Mouse (Mus musculus) embryonic facial prominence, embryonic 13.5 days (tissue): ENCODE measurements at regions not wholly inside any gene's neighbourhood (a gene's known extent, or its start where the extent isn't known, plus 50 kb on each side); places are given as distances from the start of the nearest gene placed in this dataset.

ENCODE experiments used
- ATAC-seq: fragments of 200-750 bp; cut with Nextera tagmentation; 2 replicates; pipeline ENCODE4 v1.8.0; 2017; ENCODE audit warnings: low read depth; ENCODE audit not compliant: insufficient number of reproducible peaks, insufficient read depth, low FRiP score, low TSS enrichment
- H3K27ac ChIP-seq: fragments of 300-500 bp; sonication (generic); 2 replicates; pipeline ENCODE4 v1.5.1; 2015; ENCODE audit warnings: moderate library complexity, mild to moderate bottlenecking, inconsistent platforms
- H3K27me3 ChIP-seq: fragments of 300-500 bp; sonication (generic); 2 replicates; pipeline ENCODE4 v1.6.1; 2015; ENCODE audit warnings: mild to moderate bottlenecking, inconsistent platforms
- H3K36me3 ChIP-seq: fragments of 300-500 bp; sonication (generic); 2 replicates; pipeline ENCODE4 v1.6.1; 2015; ENCODE audit warnings: mild to moderate bottlenecking, inconsistent platforms
- H3K4me1 ChIP-seq: fragments of 300-500 bp; sonication (generic); 2 replicates; pipeline ENCODE4 v1.6.1; 2015; ENCODE audit warnings: inconsistent platforms
- H3K4me2 ChIP-seq: fragments of 300-500 bp; sonication (generic); 2 replicates; pipeline ENCODE4 v1.6.1; 2015; ENCODE audit warnings: moderate library complexity, mild to moderate bottlenecking, inconsistent platforms
- H3K4me3 ChIP-seq: fragments of 300-500 bp; sonication (generic); 2 replicates; pipeline ENCODE4 v1.5.1; 2015; ENCODE audit warnings: mild to moderate bottlenecking, inconsistent platforms
- H3K9ac ChIP-seq: fragments of 300-500 bp; sonication (generic); 2 replicates; pipeline ENCODE4 v1.6.1; 2015; ENCODE audit warnings: mild to moderate bottlenecking, inconsistent platforms
- H3K9me3 ChIP-seq: fragments of 300-500 bp; sonication (generic); 2 replicates; pipeline ENCODE4 v1.6.1; 2016; ENCODE audit warnings: inconsistent platforms
- WGBS: fragments of 180-500 bp; shearing (Covaris S2); methylation state at CpG from one replicate; pipeline ENCODE4 v1.1.7; 2015; ENCODE audit warnings: mixed read lengths; 5-methylcytosine and 5-hydroxymethylcytosine counted together

DNA sequence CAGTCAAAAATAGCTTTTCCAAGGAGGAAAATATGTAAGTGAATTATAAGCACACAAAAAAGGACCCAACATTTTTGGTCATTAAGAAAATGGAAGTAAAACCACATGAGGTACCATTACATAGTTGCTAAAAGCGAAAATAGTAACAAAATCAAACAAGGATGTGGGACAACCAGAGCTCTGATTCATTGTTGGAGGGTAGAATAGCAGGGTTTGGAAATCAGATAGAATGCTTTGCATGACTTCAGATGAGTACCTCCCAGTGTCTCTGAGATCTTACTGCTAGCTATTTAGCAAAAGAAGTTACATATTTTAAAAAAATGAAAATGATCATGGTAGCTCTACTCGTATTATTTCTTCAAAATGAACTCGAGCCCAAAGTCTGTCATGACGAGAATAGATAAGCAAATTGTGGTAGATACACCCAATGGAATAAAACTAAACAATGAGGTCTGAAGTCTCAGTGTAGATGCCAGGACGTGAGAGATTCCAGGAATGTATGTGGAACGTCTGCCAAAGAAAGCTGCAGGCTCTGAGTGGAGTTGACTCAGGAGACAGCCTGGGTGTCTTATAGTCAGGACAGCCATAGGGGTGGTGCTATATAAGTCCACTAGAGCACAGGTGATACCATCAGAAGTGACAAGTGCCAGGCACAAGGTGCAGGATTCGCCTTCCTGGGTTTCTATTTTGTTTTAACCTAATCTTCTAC, 113.2 kb upstream of the Pbx1 start:
- no peaks in the 10 kb centered on the region for H3K9me3 ChIP-seq
- no peak overlapping the region for H3K4me2 ChIP-seq
- no peak overlapping the region for H3K4me3 ChIP-seq
- no peaks in the 10 kb centered on the region for H3K36me3 ChIP-seq
- no peak for ATAC-seq
- peaks cover 22% of the 10 kb centered on the region for H3K4me1 ChIP-seq
- H3K9ac ChIP-seq = no peak overlapping the region
- 0 out of 2 replicates have a peak overlapping the region, but pooled peaks have one; percentile 12 for H3K27ac ChIP-seq
- WGBS = 49% methylated on average over 7 of the region's 7 CpGs
- H3K27me3 ChIP-seq = no peaks in the 10 kb centered on the region

DNA sequence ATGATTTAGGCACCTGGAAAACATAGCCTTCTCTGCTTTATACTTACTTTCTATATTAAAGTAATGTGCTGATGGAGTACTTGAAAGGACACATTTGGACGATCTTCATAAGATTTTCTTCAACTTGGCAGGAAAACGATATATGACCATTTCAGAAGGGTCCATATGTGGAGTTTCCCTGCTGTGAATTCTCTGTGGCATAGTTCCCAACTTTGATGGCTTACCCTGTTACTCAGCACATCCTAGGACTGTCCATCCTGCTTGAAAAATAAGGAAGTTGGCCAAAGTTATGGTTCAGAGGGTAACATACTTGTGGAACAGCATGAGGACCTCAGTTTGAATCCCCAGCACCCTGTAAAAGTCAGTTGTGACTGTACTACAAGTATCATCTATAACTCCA, 109.2 kb upstream of the Pbx1 start:
- no peak overlapping the region for H3K4me3 ChIP-seq
- no peak overlapping the region for H3K9ac ChIP-seq
- no peaks in the 10 kb centered on the region for H3K36me3 ChIP-seq
- no peaks in the 10 kb centered on the region for H3K9me3 ChIP-seq
- H3K4me2 ChIP-seq = no peak overlapping the region
- ATAC-seq = no peak
- WGBS = 84% methylated on average over 2 of the region's 2 CpGs
- peaks cover 15% of the 10 kb centered on the region for H3K4me1 ChIP-seq
- no peak overlapping the region for H3K27ac ChIP-seq
- H3K27me3 ChIP-seq = no peaks in the 10 kb centered on the region

DNA sequence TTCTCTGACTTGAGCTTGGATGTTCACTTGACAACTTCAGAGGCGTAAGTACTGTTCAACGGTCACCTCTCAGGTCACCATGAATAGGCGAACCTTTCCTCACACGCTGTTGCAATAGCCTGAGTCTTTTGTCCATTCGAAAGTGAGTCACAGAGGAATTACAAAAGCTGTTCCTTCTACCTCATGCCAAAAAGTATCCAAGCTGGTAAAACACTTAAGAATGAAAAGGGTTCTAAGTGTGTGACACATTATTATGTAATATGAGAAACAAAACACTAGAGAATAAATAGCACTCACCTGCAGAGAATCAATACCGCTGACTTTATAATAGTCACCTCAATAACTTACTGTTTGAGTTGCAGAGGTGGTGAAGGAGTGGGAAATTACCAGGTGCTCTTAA, 86.0 kb upstream of the Pbx1 start:
- H3K9me3 ChIP-seq = no peaks in the 10 kb centered on the region
- no peaks in the 10 kb centered on the region for H3K27me3 ChIP-seq
- H3K27ac ChIP-seq = no peak overlapping the region
- no peak for ATAC-seq
- no peaks in the 10 kb centered on the region for H3K4me1 ChIP-seq
- 86% methylated on average over 6 of the region's 6 CpGs for WGBS
- H3K4me2 ChIP-seq = no peak overlapping the region
- no peak overlapping the region for H3K4me3 ChIP-seq
- H3K9ac ChIP-seq = no peak overlapping the region
- H3K36me3 ChIP-seq = no peaks in the 10 kb centered on the region

DNA sequence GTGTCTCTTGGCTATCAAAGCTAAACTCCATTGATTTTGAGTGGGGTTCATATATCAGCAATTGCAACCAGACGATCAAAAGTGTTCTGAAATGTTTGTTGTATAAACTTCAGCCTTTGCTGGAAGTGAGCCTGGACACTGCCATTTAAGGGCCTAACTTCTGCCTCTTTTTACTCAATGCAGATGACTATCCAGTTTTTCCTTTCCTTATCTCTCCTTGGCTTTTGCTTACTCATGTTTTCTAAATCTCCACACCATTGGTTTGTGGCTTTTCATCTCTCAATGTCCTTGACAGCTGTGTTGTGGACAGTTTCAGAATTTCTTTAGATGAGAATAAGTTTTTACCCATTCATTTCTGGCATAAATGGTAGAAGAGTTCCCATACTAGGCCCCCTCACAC, 74.3 kb upstream of the Pbx1 start:
- H3K4me1 ChIP-seq = peaks cover 5% of the 10 kb centered on the region; the same call in 1 of the 2 replicates
- no peak overlapping the region for H3K9ac ChIP-seq
- no peaks in the 10 kb centered on the region for H3K9me3 ChIP-seq
- H3K36me3 ChIP-seq = no peaks in the 10 kb centered on the region
- ATAC-seq = no peak
- H3K27ac ChIP-seq = no peak overlapping the region
- no peak overlapping the region for H3K4me3 ChIP-seq
- 69% methylated on average over 1 of the region's 1 CpGs for WGBS
- no peak overlapping the region for H3K4me2 ChIP-seq
- no peaks in the 10 kb centered on the region for H3K27me3 ChIP-seq

DNA sequence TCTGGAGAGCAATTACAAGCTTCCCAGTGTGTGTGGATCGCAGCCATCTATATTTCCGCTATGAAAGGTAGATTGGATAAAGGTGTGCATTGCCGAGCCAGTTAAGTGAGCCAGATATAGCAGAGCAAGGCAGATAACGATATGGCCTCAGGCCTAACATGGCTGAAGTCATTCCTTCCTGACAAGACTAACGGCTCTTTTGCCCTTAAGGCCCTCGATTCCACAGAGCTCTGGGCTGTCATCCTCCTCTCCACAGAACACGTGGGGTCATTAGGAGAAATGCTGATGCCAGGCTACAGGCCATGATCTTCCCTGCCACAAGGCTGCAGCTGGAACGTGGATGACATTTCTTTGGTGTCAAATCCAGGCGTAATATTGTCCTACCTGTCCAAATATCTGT, 72.7 kb upstream of the Pbx1 start:
- H3K4me3 ChIP-seq = no peak overlapping the region
- H3K9ac ChIP-seq = no peak overlapping the region
- H3K4me2 ChIP-seq = no peak overlapping the region
- no peaks in the 10 kb centered on the region for H3K9me3 ChIP-seq
- 63% methylated on average over 9 of the region's 9 CpGs for WGBS
- no peak for ATAC-seq
- no peaks in the 10 kb centered on the region for H3K27me3 ChIP-seq
- peaks cover 5% of the 10 kb centered on the region; the same call in 1 of the 2 replicates for H3K4me1 ChIP-seq
- no peaks in the 10 kb centered on the region for H3K36me3 ChIP-seq
- no peak overlapping the region for H3K27ac ChIP-seq

DNA sequence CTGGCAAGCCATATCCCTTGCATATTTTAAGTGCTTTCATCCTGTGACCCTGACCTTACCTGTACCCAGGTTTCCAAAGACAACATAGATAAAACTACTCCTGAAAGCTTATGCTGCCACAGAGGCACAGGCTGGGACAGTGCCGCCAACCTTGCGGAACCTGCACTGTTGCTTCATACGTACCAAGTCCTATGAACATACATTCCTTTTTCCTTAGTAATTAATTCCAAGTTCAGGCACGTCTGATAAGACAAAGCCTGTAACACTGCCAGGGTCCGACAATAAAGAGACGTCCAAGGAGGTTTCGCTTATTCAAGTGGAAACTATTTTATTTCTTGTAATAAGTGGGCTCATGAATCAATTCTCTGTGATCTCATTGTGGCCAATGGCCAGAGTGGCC, 70.2 kb upstream of the Pbx1 start:
- Histone ChIP-seq H3K4me3 (no peak overlapping the region), H3K27me3 (no peaks in the 10 kb centered on the region), H3K27ac (no peak overlapping the region), H3K9me3 (no peaks in the 10 kb centered on the region), H3K4me2 (no peak overlapping the region), H3K36me3 (no peaks in the 10 kb centered on the region), H3K4me1 (peaks cover 5% of the 10 kb centered on the region; the same call in 1 of the 2 replicates), H3K9ac (no peak overlapping the region)
- no peak for ATAC-seq
- 55% methylated on average over 7 of the region's 7 CpGs for WGBS

DNA sequence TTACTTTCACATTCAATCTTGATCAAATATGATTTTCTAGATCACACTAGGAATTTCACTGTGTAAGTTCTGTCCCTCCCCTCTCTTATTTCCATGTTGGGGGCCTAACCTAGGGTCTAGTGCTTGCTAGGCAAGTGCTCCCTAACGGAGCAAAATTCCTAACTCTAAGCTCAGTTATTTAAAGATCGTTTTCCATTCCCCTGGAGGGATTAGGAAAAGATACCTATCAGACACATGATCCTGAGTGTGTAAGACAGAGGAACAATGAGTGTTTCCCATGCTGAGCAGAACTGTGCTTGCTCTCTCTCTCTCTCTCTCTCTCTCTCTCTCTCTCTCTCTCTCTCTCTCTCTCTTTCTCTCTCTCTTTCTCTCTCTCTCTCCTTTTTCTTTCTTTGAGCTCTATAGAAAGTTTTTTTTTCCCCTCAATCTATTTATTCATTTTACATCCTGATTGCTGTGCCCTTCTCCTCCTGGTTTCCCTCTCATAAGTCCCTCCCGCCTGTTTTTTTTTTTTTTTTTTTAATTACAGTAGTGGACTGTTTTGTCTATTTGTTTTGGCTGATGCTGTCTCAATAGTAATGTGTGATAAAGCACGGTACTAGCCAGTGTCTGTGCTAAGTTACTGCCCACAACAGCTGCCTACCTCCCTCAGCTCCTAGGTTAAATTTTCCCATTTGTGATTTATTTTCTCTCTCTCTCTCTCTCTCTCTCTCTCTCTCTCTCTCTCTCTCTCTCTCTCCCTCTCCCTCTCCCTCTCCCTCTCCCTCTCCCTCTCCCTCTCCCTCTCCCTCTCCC, 69.5 kb upstream of the Pbx1 start:
- H3K4me1 ChIP-seq = peaks cover 5% of the 10 kb centered on the region; the same call in 1 of the 2 replicates
- no peaks in the 10 kb centered on the region for H3K36me3 ChIP-seq
- H3K9ac ChIP-seq = no peak overlapping the region
- no peak overlapping the region for H3K4me3 ChIP-seq
- WGBS = 30% methylated on average over 4 of the region's 4 CpGs
- no peaks in the 10 kb centered on the region for H3K9me3 ChIP-seq
- H3K4me2 ChIP-seq = no peak overlapping the region
- peak overlapping the region; percentile 39; the same call in 1 of the 2 replicates for H3K27ac ChIP-seq
- ATAC-seq = no peak
- no peaks in the 10 kb centered on the region for H3K27me3 ChIP-seq

DNA sequence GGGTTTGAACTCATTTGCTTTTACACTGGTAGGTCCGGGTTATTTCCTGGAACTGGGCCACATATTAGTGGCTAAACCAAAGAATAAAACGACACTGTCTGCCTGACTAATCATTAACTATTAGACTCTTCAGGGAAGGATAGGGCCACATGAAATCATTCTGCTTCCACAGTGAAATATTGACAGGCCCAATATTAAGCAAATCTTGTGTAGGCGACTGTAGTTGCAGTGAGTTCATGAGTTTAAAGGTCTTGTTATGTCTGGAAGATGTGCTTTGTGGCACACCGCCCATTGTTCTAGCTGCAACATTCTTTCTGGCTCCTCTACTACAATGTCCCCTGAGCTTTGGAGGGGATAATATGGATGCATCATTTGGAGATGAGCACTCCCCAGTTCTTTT, 65.7 kb upstream of the Pbx1 start:
- no peaks in the 10 kb centered on the region for H3K9me3 ChIP-seq
- H3K36me3 ChIP-seq = no peaks in the 10 kb centered on the region
- no peaks in the 10 kb centered on the region for H3K27me3 ChIP-seq

DNA sequence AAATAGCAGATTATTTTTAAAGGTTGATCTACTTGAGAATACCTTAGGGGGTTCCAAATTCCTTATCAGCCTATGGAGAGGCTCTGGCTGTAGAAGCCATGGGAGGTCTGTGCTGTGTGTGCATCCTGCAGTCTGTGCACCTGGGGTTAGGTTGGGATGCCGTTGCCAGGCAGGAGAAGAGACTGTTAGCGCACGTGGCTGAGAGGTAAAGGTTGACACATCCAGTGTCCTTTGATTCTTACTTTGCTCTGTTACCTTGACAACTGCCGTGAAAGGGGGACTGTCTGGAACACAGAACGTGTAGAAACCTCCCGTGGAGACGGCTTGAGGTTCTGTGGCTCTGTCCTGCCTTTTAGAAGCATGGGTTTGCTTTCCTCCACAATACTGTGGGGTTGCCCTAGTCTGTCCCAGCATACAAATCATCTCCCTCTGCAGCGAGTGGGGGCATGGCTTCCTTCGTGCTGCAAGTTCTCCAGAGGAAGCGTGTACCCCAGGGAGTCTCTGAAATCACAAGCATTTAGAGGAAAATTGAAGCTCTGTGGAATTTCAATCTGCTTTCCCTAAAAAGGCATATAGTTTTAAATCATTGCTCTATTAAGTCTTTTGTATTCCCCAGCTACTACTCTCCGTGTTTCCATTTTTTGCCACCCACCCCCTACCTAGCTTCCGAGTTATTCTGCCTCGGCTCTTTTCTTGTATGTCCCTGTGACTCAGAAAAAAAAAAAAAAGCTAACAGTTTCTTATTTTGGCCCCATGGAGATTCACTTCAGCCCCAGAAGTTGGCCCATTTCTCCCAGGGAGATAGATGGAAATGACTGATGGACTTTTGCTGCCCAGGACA, 63.8 kb upstream of the Pbx1 start:
- WGBS = 56% methylated on average over 13 of the region's 13 CpGs
- H3K4me2 ChIP-seq = no peak overlapping the region
- no peaks in the 10 kb centered on the region for H3K27me3 ChIP-seq
- no peak overlapping the region for H3K9ac ChIP-seq
- H3K36me3 ChIP-seq = no peaks in the 10 kb centered on the region
- no peaks in the 10 kb centered on the region for H3K4me1 ChIP-seq
- H3K27ac ChIP-seq = no peak overlapping the region
- no peak for ATAC-seq
- no peak overlapping the region for H3K4me3 ChIP-seq
- H3K9me3 ChIP-seq = no peaks in the 10 kb centered on the region

More for the DNA sequence above, 65.7 kb upstream of the Pbx1 start:
- Histone ChIP-seq H3K4me1 (peaks cover 5% of the 10 kb centered on the region; the same call in 1 of the 2 replicates), H3K27ac (no peak overlapping the region), H3K9ac (no peak overlapping the region), H3K4me3 (no peak overlapping the region), H3K4me2 (no peak overlapping the region)
- no peak for ATAC-seq
- WGBS = 69% methylated on average over 4 of the region's 4 CpGs

DNA sequence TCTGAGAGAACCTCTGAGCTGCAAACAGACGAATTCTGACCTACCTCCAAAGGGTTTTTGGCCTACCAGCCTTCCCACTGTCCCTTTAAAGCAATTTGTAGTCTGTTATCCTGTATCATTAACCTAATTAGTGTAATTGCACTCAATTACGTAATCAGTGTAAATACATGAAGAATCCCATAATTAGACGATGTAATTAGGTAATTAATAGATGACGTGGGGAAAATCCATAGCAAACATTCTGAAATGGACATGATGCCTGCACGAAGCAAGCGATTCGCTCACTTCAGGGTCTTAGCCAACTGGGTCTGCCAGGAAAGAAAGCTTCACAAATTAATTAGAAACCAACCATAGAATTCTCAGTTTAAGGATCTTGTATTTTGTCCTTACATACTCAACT, 55.4 kb upstream of the Pbx1 start:
- 64% methylated on average over 7 of the region's 7 CpGs for WGBS

DNA sequence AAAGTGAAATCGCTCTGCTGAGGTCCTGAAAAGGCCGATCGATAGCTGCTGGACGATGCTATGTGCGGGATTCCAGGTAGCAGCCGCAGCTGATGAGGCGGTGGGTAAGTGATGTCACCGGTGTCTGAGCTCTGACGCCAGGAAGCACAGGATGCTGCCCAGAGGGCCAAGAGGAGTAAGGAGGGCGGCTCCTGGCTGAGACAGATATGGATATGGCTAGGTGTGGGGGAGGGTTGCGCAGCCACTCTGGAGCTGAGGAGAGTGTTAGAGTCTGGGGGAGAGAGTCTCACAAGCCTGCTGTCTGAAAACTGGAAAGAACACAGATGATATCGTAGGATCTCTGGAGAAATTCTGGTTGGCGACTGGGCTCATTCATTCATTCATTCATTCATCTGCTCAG, 51.6 kb upstream of the Pbx1 start:
- Histone ChIP-seq H3K27ac (no peak overlapping the region), H3K4me2 (no peak overlapping the region), H3K9ac (no peak overlapping the region), H3K27me3 (no peaks in the 10 kb centered on the region), H3K4me3 (no peak overlapping the region), H3K4me1 (no peaks in the 10 kb centered on the region), H3K36me3 (no peaks in the 10 kb centered on the region), H3K9me3 (no peaks in the 10 kb centered on the region)
- ATAC-seq = no peak
- 77% methylated on average over 13 of the region's 13 CpGs for WGBS

More for the DNA sequence above, 55.4 kb upstream of the Pbx1 start:
- no peaks in the 10 kb centered on the region for H3K4me1 ChIP-seq
- no peak overlapping the region for H3K27ac ChIP-seq
- H3K4me2 ChIP-seq = no peak overlapping the region
- H3K9ac ChIP-seq = no peak overlapping the region
- no peaks in the 10 kb centered on the region for H3K27me3 ChIP-seq
- no peak for ATAC-seq
- H3K4me3 ChIP-seq = no peak overlapping the region
- no peaks in the 10 kb centered on the region for H3K36me3 ChIP-seq
- H3K9me3 ChIP-seq = no peaks in the 10 kb centered on the region
